Mouse (Mus musculus): ENCODE results near the gene Ralgapb. TPM values are rescaled to one million over a fixed set of nuclear protein-coding genes. Genes with fewer than 3 reads are reported as not detected.

Gene Ralgapb
- polyA plus RNA-seq, 1 experiment: 57.7 TPM

DNA sequence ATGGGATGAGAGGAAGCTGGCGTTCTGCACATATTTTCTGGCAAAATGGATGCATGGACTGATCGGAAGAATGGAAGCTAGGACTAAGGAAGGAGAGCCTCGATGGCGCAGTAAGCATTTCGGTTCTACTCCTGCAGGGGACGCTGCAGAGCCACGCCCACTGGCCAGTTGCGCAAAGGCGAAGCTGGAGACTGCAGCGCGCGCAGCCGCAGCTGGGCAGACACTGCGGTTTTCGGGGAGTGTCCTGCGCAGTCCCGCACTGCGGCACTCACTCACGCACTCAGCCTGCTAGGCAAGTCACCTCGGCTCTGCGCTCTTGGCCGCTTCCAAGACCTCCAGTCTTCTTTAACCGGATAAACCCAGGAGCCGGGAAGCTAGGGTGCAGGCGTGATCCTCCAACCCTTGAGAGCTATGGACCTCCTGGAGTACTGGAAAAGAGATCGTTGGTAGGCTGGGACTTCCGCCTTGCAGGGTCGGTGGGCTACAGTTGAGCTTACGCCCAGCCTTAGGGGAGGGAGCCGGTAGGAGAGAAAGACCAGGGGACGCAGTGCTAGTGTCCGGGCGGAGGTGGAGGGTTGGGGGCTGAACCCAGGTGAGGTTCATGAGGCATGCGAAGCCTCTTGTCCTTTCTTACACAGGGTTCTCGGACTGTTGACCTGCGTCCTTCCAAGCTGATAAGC lies 34.1 kb upstream of the Ralgapb start, which contains the start of gene Snhg11:
Snhg11 (plus strand) TSS at position 196 of the 680 bp plus-strand sequence.
- H3K36me3 ChIP-seq (ENCODE audit: control insufficient read depth, insufficient read depth, low read length, poor library complexity, severe bottlenecking): no peaks in the 10 kb centered on the region
- H3K4me3 ChIP-seq (ENCODE audit: low read depth, low read length): peak within 1 kb of the TSS; percentile 66
- no peaks in the 10 kb centered on the region for H3K4me1 ChIP-seq (ENCODE audit: control insufficient read depth, insufficient read depth, low read length)
- no peak within 1 kb of the TSS for H3K27ac ChIP-seq (ENCODE audit: insufficient read depth, low read length)
- peak within 1 kb of the TSS; percentile 36 for H3K9ac ChIP-seq (ENCODE audit: low read depth, poor library complexity, severe bottlenecking)
- H3K27me3 ChIP-seq (ENCODE audit: control insufficient read depth, insufficient read depth, low read length, poor library complexity, severe bottlenecking): no peaks in the 10 kb centered on the region
- no peaks in the 10 kb centered on the region for H3K9me3 ChIP-seq (replicated peaks; ENCODE audit: control insufficient read depth, insufficient read depth, low read length, poor library complexity, severe bottlenecking)
- TF ChIP-seq EP300 (IDR thresholded peaks at IDR 0.05; ENCODE audit: insufficient read depth, low read depth, low read length): no peak
- peak; percentile 61 for TF ChIP-seq POLR2A (IDR thresholded peaks at IDR 0.05; ENCODE audit: insufficient read depth, low read length)
- peak; percentile 95 for TF ChIP-seq CTCF (IDR thresholded peaks at IDR 0.05; ENCODE audit: low read depth, low read length)

DNA sequence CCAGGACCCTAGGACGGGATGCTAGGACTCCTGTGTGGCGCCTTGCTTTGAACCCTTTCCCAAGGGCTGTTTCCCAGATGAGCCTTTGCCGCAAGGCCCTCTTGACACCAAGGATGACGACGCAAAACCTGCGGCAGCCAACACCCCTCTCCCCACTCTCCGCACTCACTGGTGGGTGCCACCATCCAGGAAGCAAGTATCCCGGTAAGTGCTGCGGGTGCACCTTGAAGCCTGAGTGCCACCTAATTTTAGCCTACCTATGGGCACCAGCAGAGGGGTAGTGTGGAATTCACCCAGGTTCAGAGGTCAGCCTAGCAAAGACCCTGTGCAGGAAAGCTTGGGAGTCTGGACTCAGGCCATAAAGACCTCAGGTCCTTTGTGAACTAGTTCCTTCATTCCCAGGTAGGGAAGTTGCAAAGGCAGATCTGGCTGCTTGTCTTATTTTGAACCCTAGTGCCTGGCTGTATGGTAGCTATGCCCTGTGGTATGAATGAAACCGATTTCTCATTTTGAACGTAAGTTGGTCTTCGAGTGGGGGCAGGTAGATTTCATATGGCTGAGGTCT lies 33.4 kb upstream of the Ralgapb start:
- H3K27ac ChIP-seq (ENCODE audit: insufficient read depth, low read length): no peak overlapping the region
- H3K4me1 ChIP-seq (ENCODE audit: control insufficient read depth, insufficient read depth, low read length): no peaks in the 10 kb centered on the region
- H3K27me3 ChIP-seq (ENCODE audit: control insufficient read depth, insufficient read depth, low read length, poor library complexity, severe bottlenecking): no peaks in the 10 kb centered on the region
- peak overlapping the region; percentile 66 for H3K4me3 ChIP-seq (ENCODE audit: low read depth, low read length)
- H3K36me3 ChIP-seq (ENCODE audit: control insufficient read depth, insufficient read depth, low read length, poor library complexity, severe bottlenecking): peaks cover 4% of the 10 kb centered on the region; the same call in 1 of the 2 replicates
- no peak for TF ChIP-seq CTCF (IDR thresholded peaks at IDR 0.05; ENCODE audit: low read depth, low read length)
- no peak for TF ChIP-seq POLR2A (IDR thresholded peaks at IDR 0.05; ENCODE audit: insufficient read depth, low read length)
- no peak for TF ChIP-seq EP300 (IDR thresholded peaks at IDR 0.05; ENCODE audit: insufficient read depth, low read depth, low read length)
- peak overlapping the region; percentile 36 for H3K9ac ChIP-seq (ENCODE audit: low read depth, poor library complexity, severe bottlenecking)
- H3K9me3 ChIP-seq (replicated peaks; ENCODE audit: control insufficient read depth, insufficient read depth, low read length, poor library complexity, severe bottlenecking): no peaks in the 10 kb centered on the region

DNA sequence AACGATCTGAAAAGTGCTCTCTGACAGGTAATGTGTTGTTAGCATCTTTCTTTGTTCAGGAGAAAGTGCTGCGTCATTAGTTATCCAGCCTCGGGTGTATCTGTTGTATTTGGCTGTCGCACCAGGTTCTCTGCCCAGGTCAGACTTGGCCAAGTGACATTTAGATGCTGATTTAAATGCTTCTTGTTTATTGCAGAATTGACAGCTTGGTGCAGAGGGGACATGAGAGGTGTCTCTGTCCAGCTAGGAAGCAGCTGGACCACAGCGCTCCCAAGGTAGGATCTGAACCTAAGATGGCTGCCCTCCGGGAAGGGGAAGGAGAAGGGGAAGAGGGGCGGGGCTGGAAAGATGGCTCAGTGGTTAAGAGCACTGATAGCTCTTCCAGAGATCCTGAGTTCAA lies 32.9 kb upstream of the Ralgapb start:
- Histone ChIP-seq H3K27ac (ENCODE audit: insufficient read depth, low read length) (no peak overlapping the region), H3K36me3 (ENCODE audit: control insufficient read depth, insufficient read depth, low read length, poor library complexity, severe bottlenecking) (peaks cover 4% of the 10 kb centered on the region), H3K27me3 (ENCODE audit: control insufficient read depth, insufficient read depth, low read length, poor library complexity, severe bottlenecking) (no peaks in the 10 kb centered on the region), H3K9ac (ENCODE audit: low read depth, poor library complexity, severe bottlenecking) (0 out of 2 replicates have a peak overlapping the region, but pooled peaks have one; percentile 36), H3K4me1 (ENCODE audit: control insufficient read depth, insufficient read depth, low read length) (no peaks in the 10 kb centered on the region), H3K4me3 (ENCODE audit: low read depth, low read length) (peak overlapping the region; percentile 61), H3K9me3 (replicated peaks; ENCODE audit: control insufficient read depth, insufficient read depth, low read length, poor library complexity, severe bottlenecking) (no peaks in the 10 kb centered on the region)
- no peak for TF ChIP-seq EP300 (IDR thresholded peaks at IDR 0.05; ENCODE audit: insufficient read depth, low read depth, low read length)
- TF ChIP-seq POLR2A (IDR thresholded peaks at IDR 0.05; ENCODE audit: insufficient read depth, low read length): no peak
- no peak for TF ChIP-seq CTCF (IDR thresholded peaks at IDR 0.05; ENCODE audit: low read depth, low read length)

DNA sequence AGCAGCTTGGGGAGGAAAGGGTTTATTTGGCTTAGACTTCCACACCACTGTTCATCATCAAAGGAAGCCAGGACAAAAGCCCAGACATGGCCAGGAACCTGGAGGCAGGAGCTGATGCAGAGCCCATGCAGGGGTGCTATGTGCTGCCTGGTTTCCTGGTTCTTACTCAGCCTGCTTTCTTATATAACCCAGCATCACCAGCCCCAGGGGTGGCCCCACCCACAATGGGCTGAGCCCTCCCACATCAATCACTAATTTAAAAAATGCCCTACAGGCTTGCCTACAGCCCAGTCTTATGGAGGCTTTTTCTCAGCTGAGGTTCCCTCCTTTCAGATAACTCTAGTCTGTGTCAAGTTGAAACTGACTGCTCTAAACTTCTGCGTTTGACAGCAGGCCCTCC lies 31.8 kb upstream of the Ralgapb start:
- no peak overlapping the region for H3K9ac ChIP-seq (ENCODE audit: low read depth, poor library complexity, severe bottlenecking)
- H3K4me3 ChIP-seq (ENCODE audit: low read depth, low read length): no peak overlapping the region
- no peak for TF ChIP-seq EP300 (IDR thresholded peaks at IDR 0.05; ENCODE audit: insufficient read depth, low read depth, low read length)
- TF ChIP-seq CTCF (IDR thresholded peaks at IDR 0.05; ENCODE audit: low read depth, low read length): no peak
- TF ChIP-seq POLR2A (IDR thresholded peaks at IDR 0.05; ENCODE audit: insufficient read depth, low read length): no peak
- no peaks in the 10 kb centered on the region for H3K4me1 ChIP-seq (ENCODE audit: control insufficient read depth, insufficient read depth, low read length)
- no peaks in the 10 kb centered on the region for H3K9me3 ChIP-seq (replicated peaks; ENCODE audit: control insufficient read depth, insufficient read depth, low read length, poor library complexity, severe bottlenecking)
- no peak overlapping the region for H3K27ac ChIP-seq (ENCODE audit: insufficient read depth, low read length)
- H3K36me3 ChIP-seq (ENCODE audit: control insufficient read depth, insufficient read depth, low read length, poor library complexity, severe bottlenecking): peaks cover 4% of the 10 kb centered on the region
- H3K27me3 ChIP-seq (ENCODE audit: control insufficient read depth, insufficient read depth, low read length, poor library complexity, severe bottlenecking): no peaks in the 10 kb centered on the region

DNA sequence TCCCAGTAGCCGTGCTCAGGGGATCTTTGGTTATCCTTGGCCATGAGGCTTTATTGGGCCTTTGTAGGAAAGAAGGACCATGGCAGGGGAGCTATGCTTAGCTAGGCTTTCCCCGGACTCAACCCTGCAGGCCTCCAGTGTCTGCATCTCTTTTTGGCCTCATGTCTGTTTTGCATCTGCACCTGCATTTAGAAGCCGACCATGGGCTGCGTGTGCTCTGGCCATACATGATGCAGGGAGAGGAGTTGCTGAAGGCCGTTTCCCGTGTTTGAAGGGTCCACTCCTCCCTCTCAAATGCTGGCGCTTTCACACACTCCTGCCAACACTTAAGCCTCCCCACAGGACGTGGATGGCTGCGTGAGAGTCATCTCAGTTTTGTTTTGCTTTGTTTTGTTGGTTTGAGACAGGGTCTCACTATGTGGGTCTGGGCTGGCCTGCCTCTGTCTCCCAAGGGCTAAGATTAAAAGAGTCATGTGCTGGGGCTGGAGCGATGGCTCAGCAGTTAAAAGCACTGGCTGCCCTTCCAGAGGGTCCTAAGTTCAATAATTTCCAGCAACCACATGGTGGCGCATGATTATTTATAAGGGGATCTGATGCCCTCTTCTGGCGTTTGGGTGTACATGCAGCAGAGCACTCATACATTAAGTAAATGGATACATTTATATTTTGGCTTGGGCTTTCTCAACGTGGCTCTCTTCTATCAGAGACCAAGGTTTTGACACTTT lies 30.1 kb upstream of the Ralgapb start:
- H3K27ac ChIP-seq (ENCODE audit: insufficient read depth, low read length): no peak overlapping the region

More for the DNA sequence above, 30.1 kb upstream of the Ralgapb start:
- Histone ChIP-seq H3K9ac (ENCODE audit: low read depth, poor library complexity, severe bottlenecking) (no peak overlapping the region), H3K4me1 (ENCODE audit: control insufficient read depth, insufficient read depth, low read length) (no peaks in the 10 kb centered on the region), H3K27me3 (ENCODE audit: control insufficient read depth, insufficient read depth, low read length, poor library complexity, severe bottlenecking) (no peaks in the 10 kb centered on the region), H3K36me3 (ENCODE audit: control insufficient read depth, insufficient read depth, low read length, poor library complexity, severe bottlenecking) (peaks cover 4% of the 10 kb centered on the region), H3K9me3 (replicated peaks; ENCODE audit: control insufficient read depth, insufficient read depth, low read length, poor library complexity, severe bottlenecking) (no peaks in the 10 kb centered on the region), H3K4me3 (ENCODE audit: low read depth, low read length) (no peak overlapping the region)
- TF ChIP-seq CTCF (IDR thresholded peaks at IDR 0.05; ENCODE audit: low read depth, low read length): peak; percentile 47
- no peak for TF ChIP-seq POLR2A (IDR thresholded peaks at IDR 0.05; ENCODE audit: insufficient read depth, low read length)
